Mouse (Mus musculus) embryonic stem cell, embryonic (primary cell): ENCODE measurements at regions not wholly inside any gene's neighbourhood (a gene's known extent, or its start where the extent isn't known, plus 50 kb on each side); places are given as distances from the start of the nearest gene placed in this dataset.

Source experiments
- CTCF ChIA-PET, 4 experiments: fragments of 300-600 bp in 2 of 4; fragments of 350-600 bp in 2 of 4; sonication (Branson Sonifier 250); formaldehyde crosslinking; loops; one replicate each; lab custom pipeline; 2022; ENCODE audit warnings: inconsistent platforms in 2 of 4; lab: Charles Lee
- POLR2A ChIA-PET, 4 experiments: fragments of 300-600 bp in 2 of 4; fragments of 350-600 bp in 2 of 4; sonication (Branson Sonifier 250); formaldehyde crosslinking; loops; one replicate each; lab custom pipeline; 2022; ENCODE audit warnings: antibody characterized with exemption in 4 of 4, inconsistent platforms in 1 of 4; lab: Charles Lee

GRCm38 (mm10) chr16:52799715-52800392, 346.0 kb upstream of the Alcam start:
- ChIA-PET CTCF (no interaction called here), POLR2A (no interaction called here)

- ChIA-PET POLR2A (interaction anchor here in 1 of 4 experiments (0.6 kb wide), 1 partner anchor 19 kb away, joined by 3 read pairs; no protein-coding TSS in a partner anchor), CTCF (no interaction called here)
Measured at GRCm38 (mm10) chr16:52795184-52795583, 341.3 kb upstream of the Alcam start.

DNA sequence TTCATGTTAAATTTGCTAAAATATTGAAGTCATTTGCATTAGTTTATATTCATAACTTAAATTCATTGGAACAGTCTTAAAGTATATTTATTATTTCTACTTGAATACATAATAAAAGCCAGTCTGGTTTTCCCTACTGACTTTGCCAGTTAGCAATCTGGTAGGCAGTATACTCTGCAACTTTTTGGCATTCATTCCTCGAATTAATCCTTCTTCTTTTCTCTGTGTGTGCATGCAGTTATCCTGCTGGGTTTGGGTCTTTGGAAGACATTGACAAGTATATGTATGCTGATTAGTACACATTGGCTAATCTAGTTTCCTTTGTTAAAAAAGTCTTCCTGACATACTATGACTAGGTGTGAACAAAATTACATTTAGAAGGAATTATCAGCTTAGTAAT, 336.1 kb upstream of the Alcam start:
- POLR2A ChIA-PET: no interaction called here
- CTCF ChIA-PET: no interaction called here

DNA sequence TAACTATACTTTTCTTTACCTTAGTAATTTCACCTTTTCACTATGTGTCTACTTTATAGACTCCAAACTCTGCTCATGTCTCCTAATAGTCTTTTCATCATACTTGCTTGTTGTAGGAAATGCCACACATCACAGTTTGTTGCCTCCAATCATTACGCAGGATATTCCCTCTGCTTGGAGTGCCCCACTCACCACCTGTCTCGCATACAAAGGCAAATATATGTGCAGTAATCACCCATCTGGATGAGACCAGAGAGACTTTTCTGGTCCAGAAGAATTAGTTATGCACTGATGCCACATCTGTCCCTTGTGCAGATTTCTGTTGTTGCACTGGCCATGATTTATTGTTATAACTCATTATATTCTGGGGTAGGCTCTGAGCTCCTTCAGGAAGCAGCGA, 293.9 kb upstream of the Alcam start:
- ChIA-PET POLR2A (no interaction called here), CTCF (no interaction called here)

DNA sequence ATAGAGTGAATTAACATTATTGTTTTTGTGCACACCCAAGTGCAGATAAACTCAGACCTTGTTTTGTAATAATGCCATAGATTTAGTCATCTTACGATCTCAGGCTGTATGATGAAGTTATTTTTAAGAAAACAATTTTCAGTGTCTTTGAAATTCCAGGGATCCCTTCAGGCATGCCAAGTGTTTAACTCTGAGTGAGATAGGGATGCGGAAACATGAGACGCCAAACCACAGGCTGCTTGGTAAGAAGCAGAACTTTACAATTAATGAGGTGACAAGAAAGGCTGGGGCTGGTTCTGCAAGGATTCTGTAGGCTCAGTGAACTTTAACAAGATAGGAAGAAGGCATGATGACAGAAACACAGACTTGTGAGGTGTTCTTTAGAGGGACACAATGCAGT, 292.3 kb upstream of the Alcam start:
- POLR2A ChIA-PET: no interaction called here
- CTCF ChIA-PET: no interaction called here

GRCm38 (mm10) chr16:52744720-52745119, 290.8 kb upstream of the Alcam start:
- CTCF ChIA-PET: no interaction called here

GRCm38 (mm10) chr16:52742166-52742565, 288.3 kb upstream of the Alcam start:
- CTCF ChIA-PET: no interaction called here
- POLR2A ChIA-PET: no interaction called here

More at GRCm38 (mm10) chr16:52744720-52745119, 290.8 kb upstream of the Alcam start:
- POLR2A ChIA-PET: interaction anchor here in 3 of 4 experiments (0.6 to 0.7 kb wide), 3 partner anchors 71 to 717 kb away, joined by 3 to 4 read pairs (median 3); no protein-coding TSS in a partner anchor

DNA sequence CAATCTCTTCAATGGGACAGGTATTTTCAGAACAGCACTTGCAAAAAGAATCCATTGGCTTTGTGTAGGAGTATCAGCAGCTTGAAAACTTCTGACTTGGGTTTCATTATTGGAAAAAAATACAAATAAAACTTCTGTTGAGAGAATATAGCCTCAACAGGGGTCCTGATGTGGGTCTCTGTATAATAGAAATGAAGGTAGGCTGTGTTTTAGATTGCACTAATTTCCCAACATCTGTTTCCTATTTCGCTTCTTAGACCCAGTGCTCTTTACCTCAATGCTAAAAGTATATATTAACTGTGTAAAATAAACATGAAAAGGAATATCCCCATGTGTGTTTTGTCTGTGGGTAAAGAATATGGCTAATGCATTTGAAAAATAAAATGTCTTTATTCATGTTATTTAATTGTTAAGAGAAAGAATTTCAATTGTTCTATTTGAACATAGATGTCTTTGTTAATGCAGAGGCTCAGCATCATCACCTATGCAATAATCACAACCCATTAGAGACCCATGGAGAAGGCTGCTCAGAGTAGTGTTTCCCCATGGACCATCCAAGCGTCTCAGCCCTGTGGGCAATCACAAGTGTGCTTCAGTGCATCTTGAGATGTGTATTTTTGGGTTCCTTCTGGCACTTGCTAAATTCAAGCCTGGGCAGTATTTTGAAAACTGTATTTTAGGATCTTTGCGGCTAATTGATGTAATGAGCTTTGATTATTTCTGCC, 272.4 kb upstream of the Alcam start:
- ChIA-PET CTCF (no interaction called here), POLR2A (no interaction called here)

- ChIA-PET POLR2A (interaction anchor here in 1 of 4 experiments (1.6 kb wide), 1 partner anchor 45 kb away, joined by 3 read pairs; no protein-coding TSS in a partner anchor), CTCF (no interaction called here)
Measured at GRCm38 (mm10) chr16:52718231-52718932, 264.5 kb upstream of the Alcam start.

DNA sequence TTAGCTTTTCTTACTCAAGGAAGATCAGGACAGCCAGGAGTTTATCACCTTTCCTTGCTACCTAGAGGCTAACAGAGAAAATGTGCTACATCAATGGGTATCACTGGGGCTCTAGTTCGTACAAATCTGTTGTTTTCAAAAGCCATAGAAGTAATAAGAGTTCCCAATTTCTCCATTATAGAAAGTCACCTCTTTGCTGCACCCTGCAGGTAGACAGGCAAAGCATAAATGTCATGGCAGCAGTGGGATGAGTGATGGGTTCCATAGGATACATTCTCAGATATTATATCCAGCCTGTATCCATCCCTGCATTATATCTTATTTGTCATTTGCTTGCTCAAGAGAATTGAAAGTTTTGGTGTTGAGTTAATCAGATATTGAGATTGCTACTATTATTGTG, 236.4 kb upstream of the Alcam start:
- ChIA-PET CTCF (no interaction called here), POLR2A (no interaction called here)

DNA sequence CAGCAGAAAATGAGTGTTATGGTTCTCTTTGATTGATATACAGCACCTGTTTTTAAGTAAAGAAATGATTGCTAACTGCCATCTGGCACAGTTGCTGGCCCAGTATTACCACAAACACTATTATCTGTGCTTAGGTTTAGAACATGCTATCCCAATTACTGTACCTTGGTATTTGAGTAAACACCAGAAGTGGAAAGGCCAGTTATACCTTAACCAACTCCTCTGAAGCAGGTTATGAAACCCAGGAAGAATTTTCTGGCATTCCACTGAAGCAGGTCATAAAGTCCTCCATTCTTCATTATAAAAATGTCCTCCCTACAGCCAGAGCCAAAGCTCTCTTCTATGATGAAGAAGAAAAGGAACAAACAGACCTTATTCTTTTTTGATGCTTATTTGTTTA, 201.0 kb upstream of the Alcam start:
- POLR2A ChIA-PET: interaction anchor here in 1 of 4 experiments (0.7 kb wide), 1 partner anchor 1609 kb away, joined by 5 read pairs; no protein-coding TSS in a partner anchor
- CTCF ChIA-PET: no interaction called here
